16 mouse cellular contexts compared by ENCODE assay signal in genomic region chr3:152376063-152376462, GRCm38 (mm10). TPM values are rescaled to one million over a fixed set of nuclear protein-coding genes. Genes with fewer than 3 reads are reported as not detected.
DNase-seq lines count a peak whose midpoint lies in the region; TF ChIP-seq lines count a peak whose summit lies in the region.
"Had no signal": no experiment of that assay in that cellular context is flagged by ENCODE, and none has a peak within 500 bp of the region (broad histone marks: within the 10 kb centered on the region; RNA-seq: fewer than 3 reads in every experiment).

No protein-coding gene starts in this region.

- H3K4me2 ChIP-seq in CH12.LX (ENCODE audit: insufficient read depth, low read depth, poor library complexity, severe bottlenecking) = peak overlapping the region; percentile 72

- no peak for TF ChIP-seq CTCF in CH12.LX (conservative IDR thresholded peaks at IDR 0.05 in 1 of 2, IDR thresholded peaks at IDR 0.05 in 1 of 2; ENCODE audit: low read depth in 2 of 2, low read length in 2 of 2)

- H3K9ac ChIP-seq in CH12.LX (ENCODE audit: insufficient read depth, low read depth) = peak overlapping the region; percentile 5; the same call in 1 of the 2 replicates

- peak; percentile 66 for DNase-seq in CH12.LX (ENCODE audit: extremely low read depth)
- no peak for DNase-seq in lung, adult 18-20 months
- DNase-seq: adrenal gland, adult 2 months; adrenal gland, adult 8-10 months; adrenal gland, postnatal 10 days; adrenal gland, postnatal 14 days; adrenal gland, postnatal 25 days; adrenal gland, postnatal 36 days; B cell, adult 2 months; cerebellum, adult 11 months; cerebellum, adult 11-12 months; cerebellum, adult 18-20 months; cerebellum, adult 2 months; cerebellum, adult 8-10 months had no signal

- no peak for TF ChIP-seq RAD21 in CH12.LX (IDR thresholded peaks at IDR 0.05; ENCODE audit: low read depth, low read length)

- H3K27me3 ChIP-seq in CH12.LX (replicated peaks) = no peaks in the 10 kb centered on the region
- H3K27me3 ChIP-seq: Patski had no signal

- no peaks in the 10 kb centered on the region for H3K9me3 ChIP-seq in CH12.LX (replicated peaks; ENCODE audit: low read length)
- H3K9me3 ChIP-seq: G1E had no signal

- peaks cover 2 to 15% of the 10 kb centered on the region in 2 experiments; a peak in 3 of 4 replicates for H3K4me1 ChIP-seq in CH12.LX (ENCODE audit: control insufficient read depth in 1 of 2, insufficient read depth in 2 of 2)

- H3K27ac ChIP-seq in CH12.LX (ENCODE audit: insufficient read depth, low read depth) = peak overlapping the region; percentile 32; the same call in 1 of the 2 replicates

- peaks cover 60 to 83% of the 10 kb centered on the region in 2 experiments for H3K36me3 ChIP-seq in CH12.LX (replicated peaks in 1 of 2; ENCODE audit: control insufficient read depth in 1 of 2, insufficient read depth in 1 of 2, low read length in 1 of 2)

- in situ Hi-C loops in CH12.LX (cut with MboI; ENCODE audit: low pct_ligation_motif_present, low pct_unique_long_range_greater_than_20kb, low sequenced_read_pairs) = no loop called here

- dilution Hi-C loops in CH12.LX (cut with MboI; ENCODE audit: extremely low pct_ligation_motif_present, extremely low pct_unique_long_range_greater_than_20kb, low sequenced_read_pairs) = no loop called here

- H3K4me3 ChIP-seq in CH12.LX (replicated peaks in 1 of 3; ENCODE audit: low read depth in 2 of 3, low read length in 2 of 3, poor library complexity in 1 of 3) = no peak overlapping the region

- no peak for TF ChIP-seq POLR2A in CH12.LX (IDR thresholded peaks at IDR 0.05; ENCODE audit: low read depth, low read length)

- TF ChIP-seq EP300 in CH12.LX (IDR thresholded peaks at IDR 0.05; ENCODE audit: low read length) = peak; percentile 61

- H3K79me2 ChIP-seq in CH12.LX (replicated peaks; ENCODE audit: control insufficient read depth, extremely low read depth, insufficient read depth, poor library complexity, severe bottlenecking) = peaks cover 2% of the 10 kb centered on the region; the same call in 1 of the 2 replicates

TF ChIP-seq in CH12.LX, 34 proteins besides CTCF, POLR2A, EP300 and RAD21:
- peak; percentile 95 for TF ChIP-seq BHLHE40 (IDR thresholded peaks at IDR 0.05; ENCODE audit: low read depth, low read length)
- peak; percentile 81; the same call in 1 of the 2 replicates for TF ChIP-seq CHD1 (IDR thresholded peaks at IDR 0.05; ENCODE audit: low read depth, low read length)
- no peak for TF ChIP-seq RCOR1 (conservative IDR thresholded peaks at IDR 0.05; ENCODE audit: low read depth, low read length)
- TF ChIP-seq ETS1 (conservative IDR thresholded peaks at IDR 0.05; ENCODE audit: low read depth, low read length) = peak; percentile 74
- TF ChIP-seq SIN3A (IDR thresholded peaks at IDR 0.05; ENCODE audit: low read length) = peak; percentile 69; the same call in 1 of the 2 replicates
- peak; percentile 61; the same call in 1 of the 2 replicates for TF ChIP-seq MYC (IDR thresholded peaks at IDR 0.05; ENCODE audit: low read depth, low read length)
- TF ChIP-seq MEF2A (IDR thresholded peaks at IDR 0.05; ENCODE audit: borderline replicate concordance, low read depth, low read length) = peak; percentile 64; the same call in 1 of the 2 replicates
- no peak for TF ChIP-seq ZMIZ1 (IDR thresholded peaks at IDR 0.05; ENCODE audit: low read depth, low read length)
- no peak for TF ChIP-seq CHD2 (IDR thresholded peaks at IDR 0.05; ENCODE audit: low read length)
- peak; percentile 41; the same call in 1 of the 2 replicates for TF ChIP-seq MXI1 (IDR thresholded peaks at IDR 0.05; ENCODE audit: low read depth, low read length)
- peak; percentile 68 for TF ChIP-seq IRF4 (IDR thresholded peaks at IDR 0.05; ENCODE audit: low read depth, low read length)

RNA-seq across cellular contexts. Expression of gene Zzz3, which starts 19.2 kb away (rescaled TPM):
- total RNA-seq in CH12.LX (2012; rRNA removed) (64.2 and 77.7 TPM in 2 replicates), CH12.LX (2014; rRNA removed) (116 and 131 TPM in 2 replicates)
- 88.4 and 94.9 TPM in 2 replicates for polyA plus RNA-seq in CH12.LX (2012; ENCODE audit: insufficient read length, low read depth)

RNA-seq across cellular contexts. Expression of gene Usp33, which starts 29.8 kb away (rescaled TPM):
- total RNA-seq in CH12.LX (2012; rRNA removed) = 48.8 and 48.9 TPM in 2 replicates
- total RNA-seq in CH12.LX (2014; rRNA removed) = 54.7 and 65.5 TPM in 2 replicates
- 35.8 and 38.3 TPM in 2 replicates for polyA plus RNA-seq in CH12.LX (2012; ENCODE audit: insufficient read length, low read depth)

RNA-seq across cellular contexts. Expression of gene Miga1, which starts 35.9 kb away (rescaled TPM):
- total RNA-seq in CH12.LX (2012; rRNA removed) (30.7 and 32.5 TPM in 2 replicates), CH12.LX (2014; rRNA removed) (23.1 and 25.3 TPM in 2 replicates)
- polyA plus RNA-seq in CH12.LX (2012; ENCODE audit: insufficient read length, low read depth) = 41.1 and 44.7 TPM in 2 replicates
